Mouse (Mus musculus): ENCODE data around the gene Ciz1.
A peak's percentile ranks its signal among the peaks of the same experiment; 100 is the strongest.

The Ciz1 gene

GRCm38 (mm10) chr2:32351471-32351961, 611 bp upstream of the Ciz1 start:
- TF ChIP-seq GATA4 (IDR thresholded peaks at IDR 0.05; ENCODE audit: insufficient replicate concordance, low read length): no peak

- no peak for TF ChIP-seq GATA4 (IDR thresholded peaks at IDR 0.05; ENCODE audit: insufficient replicate concordance, low read length)
Observed at GRCm38 (mm10) chr2:32353007-32353542, 948 bp downstream of the Ciz1 start, which contains the start of gene Dnm1. Dnm1 (minus strand) TSS chr2:32353338.

GRCm38 (mm10) chr2:32353836-32354235, 1.7 kb downstream of the Ciz1 start:
- no peak for TF ChIP-seq GATA4 (IDR thresholded peaks at IDR 0.05; ENCODE audit: insufficient replicate concordance, low read length)

- no peak for TF ChIP-seq GATA4 (IDR thresholded peaks at IDR 0.05; ENCODE audit: insufficient replicate concordance, low read length)
Observed at GRCm38 (mm10) chr2:32354336-32354895, 2.3 kb downstream of the Ciz1 start.

- TF ChIP-seq GATA4 (IDR thresholded peaks at IDR 0.05; ENCODE audit: insufficient replicate concordance, low read length): no peak
Observed at GRCm38 (mm10) chr2:32356216-32356615, 4.1 kb downstream of the Ciz1 start.

GRCm38 (mm10) chr2:32357710-32358109, 5.6 kb downstream of the Ciz1 start:
- no peak for TF ChIP-seq GATA4 (IDR thresholded peaks at IDR 0.05; ENCODE audit: insufficient replicate concordance, low read length)

- no peak for TF ChIP-seq GATA4 (IDR thresholded peaks at IDR 0.05; ENCODE audit: insufficient replicate concordance, low read length)
Observed at GRCm38 (mm10) chr2:32358381-32358780, 6.3 kb downstream of the Ciz1 start.

GRCm38 (mm10) chr2:32360741-32361140, 8.6 kb downstream of the Ciz1 start:
- TF ChIP-seq GATA4 (IDR thresholded peaks at IDR 0.05; ENCODE audit: insufficient replicate concordance, low read length): peak; percentile 60; the same call in 1 of the 2 replicates

GRCm38 (mm10) chr2:32361437-32361836, 9.3 kb downstream of the Ciz1 start:
- TF ChIP-seq GATA4 (IDR thresholded peaks at IDR 0.05; ENCODE audit: insufficient replicate concordance, low read length): no peak

GRCm38 (mm10) chr2:32362817-32363340, 10.8 kb downstream of the Ciz1 start:
- 0 out of 2 replicates have a peak, but pooled peaks have one; percentile 14 for TF ChIP-seq GATA4 (IDR thresholded peaks at IDR 0.05; ENCODE audit: insufficient replicate concordance, low read length)

- no peak; the same call in 1 of the 2 replicates for TF ChIP-seq GATA4 (IDR thresholded peaks at IDR 0.05; ENCODE audit: insufficient replicate concordance, low read length)
Observed at GRCm38 (mm10) chr2:32363376-32364106, 11.4 kb downstream of the Ciz1 start.

GRCm38 (mm10) chr2:32364121-32364520, 12.0 kb downstream of the Ciz1 start:
- TF ChIP-seq GATA4 (IDR thresholded peaks at IDR 0.05; ENCODE audit: insufficient replicate concordance, low read length): no peak

- TF ChIP-seq GATA4 (IDR thresholded peaks at IDR 0.05; ENCODE audit: insufficient replicate concordance, low read length): no peak
Observed at GRCm38 (mm10) chr2:32367315-32367714, 15.2 kb downstream of the Ciz1 start.

- no peak for TF ChIP-seq GATA4 (IDR thresholded peaks at IDR 0.05; ENCODE audit: insufficient replicate concordance, low read length)
Observed at GRCm38 (mm10) chr2:32374191-32374590, 22.1 kb downstream of the Ciz1 start.

GRCm38 (mm10) chr2:32375317-32375940, 23.3 kb downstream of the Ciz1 start:
- TF ChIP-seq GATA4 (IDR thresholded peaks at IDR 0.05; ENCODE audit: insufficient replicate concordance, low read length): no peak
